Mouse (Mus musculus): ENCODE results near the gene Fermt1.

GRCm38 (mm10) chr2:132902056-132902455 lies 43.6 kb downstream of the Fermt1 start:
- no peak for TF ChIP-seq CTCF (conservative IDR thresholded peaks at IDR 0.05; ENCODE audit: insufficient read depth, insufficient read length, low read depth, low read length)
- no peak for TF ChIP-seq POLR2A (IDR thresholded peaks at IDR 0.05; ENCODE audit: low read depth, low read length)
